Mouse (Mus musculus) megakaryocyte, embryonic 14.5 days (primary cell): ENCODE measurements around the gene Nudt8.

ENCODE experiments used
- FLI1 ChIP-seq: IDR thresholded peaks from 2 replicates; pipeline ENCODE4 v1.6.1; 2012; ENCODE audit warnings: low read length, inconsistent platforms, mixed read lengths
- GATA1 ChIP-seq: IDR thresholded peaks from 3 replicates; pipeline ENCODE4 v1.6.1; 2012; ENCODE audit warnings: mixed read lengths, low read length, inconsistent platforms, borderline replicate concordance

DNA sequence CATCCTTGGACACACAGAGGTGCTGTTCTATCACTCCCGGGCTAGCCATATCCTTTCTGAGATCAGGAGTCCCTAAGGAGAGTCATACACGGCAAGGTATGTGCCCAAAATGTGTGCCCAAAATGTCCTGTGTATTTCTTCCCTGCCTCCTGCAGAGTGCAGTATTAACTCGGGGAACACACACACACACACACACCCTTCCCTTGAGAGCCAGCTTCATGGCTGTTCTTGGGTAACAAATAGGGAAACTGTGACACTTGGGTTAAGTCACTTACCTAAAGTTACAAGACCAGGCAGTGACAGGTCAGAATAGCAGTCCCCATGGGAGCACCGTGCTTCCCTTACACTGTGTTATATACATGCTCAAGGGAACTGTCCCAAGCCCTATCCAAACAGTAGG is 36.4 kb upstream of the Nudt8 start:
- TF ChIP-seq GATA1 (no peak), FLI1 (no peak)
